ENCODE assay signal across 29 mouse cellular contexts in genomic region chr10:20983040-20983439, GRCm38 (mm10). TPM values are rescaled to one million over a fixed set of nuclear protein-coding genes. Genes with fewer than 3 reads are reported as not detected.
DNase-seq lines count a peak whose midpoint lies in the region; ATAC-seq and TF ChIP-seq lines count a peak whose summit lies in the region.
"Had no signal": no experiment of that assay in that cellular context is flagged by ENCODE, and none has a peak within 500 bp of the region (broad histone marks: within the 10 kb centered on the region; RNA-seq: fewer than 3 reads in every experiment).

No protein-coding gene starts in this region.

- WGBS in heart, adult 2 months: 90% methylated on average over 6 of the region's 6 CpGs
- 76% methylated on average over 6 of the region's 6 CpGs for WGBS in liver, embryonic 14.5 days (ENCODE audit: insufficient replicate concordance)
- WGBS in small intestine, adult 2 months: 92% methylated on average over 6 of the region's 6 CpGs

- H3K9ac ChIP-seq in heart, adult 2 months (ENCODE audit: low read depth, low read length): no peak overlapping the region
- H3K9ac ChIP-seq in liver, embryonic 14.5 days (replicated peaks): no peak overlapping the region
- no peak overlapping the region for H3K9ac ChIP-seq in ES-Bruce4 (ENCODE audit: low read depth, poor library complexity, severe bottlenecking)
- H3K9ac ChIP-seq: embryonic facial prominence, embryonic 15.5 days; forebrain, embryonic 15.5 days; heart, embryonic 15.5 days; hindbrain, embryonic 14.5 days; limb, embryonic 15.5 days; neural tube, embryonic 15.5 days had no signal

- no peak for DNase-seq in heart, adult 2 months
- no peak for DNase-seq in heart, adult 18-20 months
- no peak for DNase-seq in liver, embryonic 14.5 days (ENCODE audit: low read depth in 3 of 3, low spot score in 3 of 3)
- no peak for DNase-seq in liver
- no peak for DNase-seq in right cerebral cortex, postnatal 25 days
- DNase-seq: adrenal gland, adult 8-10 months; cerebellum, adult 2 months; cerebellum, postnatal 25 days; gastrocnemius, postnatal 36 days; heart, postnatal 36 days; kidney, postnatal 36 days; layer of hippocampus, adult 9-11 months; left cerebral cortex, postnatal 4 days; lung, adult 18-20 months; lung, postnatal 4 days; right cerebral cortex, adult 18-20 months; thymus, adult 2 months; thymus, postnatal 4 days had no signal

- no peaks in the 10 kb centered on the region for H3K4me1 ChIP-seq in heart, adult 2 months (ENCODE audit: control insufficient read depth, insufficient read depth, low read length)
- H3K4me1 ChIP-seq in liver, embryonic 14.5 days (replicated peaks; ENCODE audit: control insufficient read depth in 2 of 2, insufficient read depth in 2 of 2, low read length in 1 of 2): no peaks in the 10 kb centered on the region
- H3K4me1 ChIP-seq in ES-Bruce4 (ENCODE audit: control insufficient read depth, insufficient read depth, low read length): no peaks in the 10 kb centered on the region
- no peaks in the 10 kb centered on the region for H3K4me1 ChIP-seq in small intestine, adult 2 months (ENCODE audit: control insufficient read depth, insufficient read depth, insufficient read length, low read length)
- H3K4me1 ChIP-seq: embryonic facial prominence, embryonic 15.5 days; forebrain, embryonic 15.5 days; heart, embryonic 15.5 days; limb, embryonic 15.5 days; neural tube, embryonic 15.5 days had no signal

- H3K79me2 ChIP-seq in heart, adult 2 months (replicated peaks; ENCODE audit: control insufficient read depth, insufficient read depth, low read length): no peaks in the 10 kb centered on the region

- H3K4me2 ChIP-seq in liver, embryonic 14.5 days (ENCODE audit: low read depth): no peak overlapping the region
- H3K4me2 ChIP-seq: embryonic facial prominence, embryonic 15.5 days; forebrain, embryonic 15.5 days; heart, embryonic 15.5 days; hindbrain, embryonic 14.5 days; limb, embryonic 15.5 days; neural tube, embryonic 15.5 days had no signal

- no peak for ATAC-seq in liver, embryonic 14.5 days (ENCODE audit: insufficient read depth)
- ATAC-seq: activated CD4-positive, CD25-positive, alpha-beta regulatory T cell, adult 4 months; forebrain, embryonic 15.5 days; midbrain, embryonic 16.5 days had no signal

- no peaks in the 10 kb centered on the region for H3K36me3 ChIP-seq in heart, adult 2 months (ENCODE audit: control insufficient read depth, insufficient read depth, low read length)
- no peaks in the 10 kb centered on the region for H3K36me3 ChIP-seq in liver, embryonic 14.5 days (replicated peaks; ENCODE audit: control insufficient read depth, insufficient read depth, low read depth)
- peaks cover 5% of the 10 kb centered on the region; the same call in 1 of the 2 replicates for H3K36me3 ChIP-seq in ES-Bruce4 (ENCODE audit: control insufficient read depth, insufficient read depth, low read length, poor library complexity, severe bottlenecking)
- H3K36me3 ChIP-seq in small intestine, adult 2 months (ENCODE audit: control insufficient read depth, insufficient read depth, low read length): no peaks in the 10 kb centered on the region

- no peak overlapping the region for H3K4me3 ChIP-seq in heart, adult 2 months
- no peak overlapping the region for H3K4me3 ChIP-seq in liver, embryonic 14.5 days (ENCODE audit: insufficient read depth in 1 of 2, low read depth in 2 of 2, low read length in 2 of 2)
- H3K4me3 ChIP-seq in ES-Bruce4 (ENCODE audit: low read depth, low read length): no peak overlapping the region
- H3K4me3 ChIP-seq in small intestine, adult 2 months (ENCODE audit: low read depth, low read length): no peak overlapping the region
- H3K4me3 ChIP-seq: embryonic facial prominence, embryonic 15.5 days; forebrain, embryonic 15.5 days; heart, embryonic 15.5 days; limb, embryonic 15.5 days; neural tube, embryonic 15.5 days had no signal

- no peak overlapping the region for H3K27ac ChIP-seq in heart, adult 2 months
- H3K27ac ChIP-seq in liver, embryonic 14.5 days: no peak overlapping the region
- no peak overlapping the region for H3K27ac ChIP-seq in ES-Bruce4 (ENCODE audit: insufficient read depth, low read length)
- no peak overlapping the region for H3K27ac ChIP-seq in small intestine, adult 2 months (ENCODE audit: insufficient read depth, low read depth, low read length)
- H3K27ac ChIP-seq: embryonic facial prominence, embryonic 15.5 days; forebrain, embryonic 15.5 days; heart, embryonic 15.5 days; hindbrain, embryonic 14.5 days; limb, embryonic 15.5 days; neural tube, embryonic 15.5 days had no signal

- H3K27me3 ChIP-seq in heart, adult 2 months (ENCODE audit: control insufficient read depth, insufficient read depth, low read length): no peaks in the 10 kb centered on the region
- no peaks in the 10 kb centered on the region for H3K27me3 ChIP-seq in liver, embryonic 14.5 days (ENCODE audit: control insufficient read depth, insufficient read depth, low read length)
- H3K27me3 ChIP-seq in ES-Bruce4 (ENCODE audit: control insufficient read depth, insufficient read depth, low read length, poor library complexity, severe bottlenecking): no peaks in the 10 kb centered on the region
- no peaks in the 10 kb centered on the region for H3K27me3 ChIP-seq in small intestine, adult 2 months (ENCODE audit: control insufficient read depth, insufficient read depth, low read length)
- H3K27me3 ChIP-seq: embryonic facial prominence, embryonic 15.5 days; forebrain, embryonic 15.5 days; heart, embryonic 15.5 days; limb, embryonic 15.5 days; neural tube, embryonic 15.5 days had no signal

- no peak for TF ChIP-seq EP300 in heart, adult 2 months (IDR thresholded peaks at IDR 0.05; ENCODE audit: insufficient read depth, low read depth, low read length)
- no peak for TF ChIP-seq EP300 in liver, embryonic 14.5 days (IDR thresholded peaks at IDR 0.05; ENCODE audit: low read depth)
- TF ChIP-seq EP300 in ES-Bruce4 (IDR thresholded peaks at IDR 0.05; ENCODE audit: insufficient read depth, low read depth, low read length): no peak

- H3K9me3 ChIP-seq in liver, embryonic 14.5 days (ENCODE audit: control insufficient read depth, low read length): no peaks in the 10 kb centered on the region
- H3K9me3 ChIP-seq in ES-Bruce4 (replicated peaks; ENCODE audit: control insufficient read depth, insufficient read depth, low read length, poor library complexity, severe bottlenecking): no peaks in the 10 kb centered on the region
- H3K9me3 ChIP-seq: embryonic facial prominence, embryonic 15.5 days; forebrain, embryonic 15.5 days; G1E; heart, embryonic 15.5 days; limb, embryonic 15.5 days; neural tube, embryonic 15.5 days had no signal

- intact Hi-C loops in heart, adult 2 months (cut with DNase I): no loop called here

- no peak for TF ChIP-seq POLR2A in heart, adult 2 months (IDR thresholded peaks at IDR 0.05; ENCODE audit: insufficient read depth, low read depth, low read length)
- no peak for TF ChIP-seq POLR2A in ES-Bruce4 (IDR thresholded peaks at IDR 0.05; ENCODE audit: insufficient read depth, low read length)
- no peak for TF ChIP-seq POLR2A in small intestine, adult 2 months (IDR thresholded peaks at IDR 0.05; ENCODE audit: low read depth, low read length)

- peak; percentile 9; the same call in 1 of the 2 replicates for TF ChIP-seq CTCF in heart, adult 2 months (IDR thresholded peaks at IDR 0.05)
- peak; percentile 68 for TF ChIP-seq CTCF in liver, embryonic 14.5 days (IDR thresholded peaks at IDR 0.05; ENCODE audit: low read depth)
- peak; percentile 34 for TF ChIP-seq CTCF in ES-Bruce4 (IDR thresholded peaks at IDR 0.05; ENCODE audit: low read depth, low read length)
- TF ChIP-seq CTCF in small intestine, adult 2 months (IDR thresholded peaks at IDR 0.05; ENCODE audit: extremely low read depth, insufficient read length, insufficient replicate concordance, low read depth, low read length): peak; percentile 11; the same call in 1 of the 2 replicates

RNA-seq across cellular contexts. Expression of gene Ahi1, which starts 30.7 kb away (rescaled TPM):
- 1 to 10 TPM; 1.3 TPM for total RNA-seq in heart, adult 2 months (2021)
- polyA plus RNA-seq in heart, adult 2 months (2012; rRNA removed): 0.86 and 2.3 TPM in 2 replicates
- 1 to 10 TPM; 1.4 to 2.1 TPM for total RNA-seq in heart, adult 18-20 months (2021)
- polyA plus RNA-seq in liver, embryonic 14.5 days (2012; rRNA removed): 3.5 and 4.2 TPM in 2 replicates
- 4.6 and 5.3 TPM in 2 replicates for polyA plus RNA-seq in liver, embryonic 14.5 days (2014; fragmentation: Nextera tagmentation; extraction: Ambion mirVana)
- polyA plus RNA-seq in ES-Bruce4 (2011; ENCODE audit: insufficient read depth, insufficient read length, low read depth, missing spikeins): 11.2 and 12.7 TPM in 2 replicates
- polyA plus RNA-seq in small intestine, adult 2 months (2012; rRNA removed): 0.60 and 0.90 TPM in 2 replicates

Comparison
In these comparisons a context has a peak if more than half of its experiments do, and no peak if none do; other contexts are left out.
1. CTCF ChIP-seq: peak in every context shown above with its lines; median percentile 68 in liver, embryonic 14.5 days; 34 in ES-Bruce4; 11 in small intestine, adult 2 months; 9 in heart, adult 2 months.